Mouse (Mus musculus): ENCODE measurements around the gene Gm4737.
"Not testable (repeated sequence)": the region's sequence is repeated elsewhere in the genome, so short reads cannot be mapped to it uniquely, and the experiment has no call there.

Gene Gm4737

DNA sequence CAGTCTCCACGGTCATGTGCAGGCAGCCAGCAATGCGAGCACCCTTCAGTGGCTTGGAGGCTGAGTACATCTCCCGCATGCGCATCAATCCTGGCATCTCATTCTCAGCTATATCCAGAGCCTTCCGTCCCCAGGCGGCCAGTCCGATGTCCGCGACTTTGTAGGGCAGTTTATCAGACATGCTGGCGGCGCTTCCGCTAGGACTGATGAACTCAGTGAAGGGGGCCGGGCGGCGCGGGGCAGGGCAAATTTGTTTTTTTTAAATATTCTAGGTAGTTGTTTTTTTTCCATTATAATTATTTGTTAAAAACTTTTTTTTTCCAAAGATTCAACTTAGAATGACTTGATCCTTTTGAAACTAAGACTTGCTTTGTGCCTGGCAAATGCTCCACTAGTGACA is at the start of gene Gm4737:
Gene Gm4737 (minus strand): TSS at position 246 of the 400 bp plus-strand sequence.
- DNase-seq, result not testable (repeated sequence)

DNA sequence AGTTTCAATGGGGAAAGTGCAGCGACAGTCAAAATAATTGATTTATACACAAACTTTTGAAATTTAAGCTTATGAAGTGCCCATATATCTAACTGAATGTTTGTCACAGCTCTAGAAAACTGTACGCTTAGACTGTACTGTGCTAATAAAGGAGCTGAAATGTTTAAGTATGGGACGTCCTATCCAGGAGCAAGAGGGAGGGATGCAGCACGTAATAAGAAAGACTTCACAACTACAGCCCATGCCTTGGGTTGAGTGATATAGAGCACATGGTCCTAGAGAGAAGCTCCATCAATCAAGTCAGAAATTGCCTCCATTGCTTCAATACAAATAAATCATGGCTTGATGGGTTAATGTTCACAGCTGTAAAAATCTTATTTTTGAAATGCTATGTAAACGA is 40.9 kb upstream of the Gm4737 start:
- DNase-seq, result no peak

DNA sequence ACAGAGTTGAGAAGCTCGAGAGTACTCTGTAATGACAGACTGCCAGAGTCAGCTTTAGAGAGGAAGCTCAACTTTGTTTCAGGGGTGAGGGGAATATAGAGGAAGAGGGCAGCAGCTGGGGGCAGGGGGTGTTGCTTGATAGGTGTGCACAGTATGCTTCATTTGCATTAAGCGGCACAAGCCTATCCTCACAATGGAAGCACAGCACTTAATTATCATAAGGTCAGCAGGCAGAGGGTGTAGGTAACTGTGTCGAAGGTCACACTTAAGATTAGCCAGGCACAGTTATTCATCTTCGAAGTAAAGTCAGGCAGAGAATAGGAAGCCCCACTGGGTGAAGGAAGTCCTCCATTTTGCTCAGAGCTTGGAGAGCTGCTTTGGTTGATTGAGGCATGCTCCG is 28.2 kb upstream of the Gm4737 start:
- DNase-seq, result no peak

DNA sequence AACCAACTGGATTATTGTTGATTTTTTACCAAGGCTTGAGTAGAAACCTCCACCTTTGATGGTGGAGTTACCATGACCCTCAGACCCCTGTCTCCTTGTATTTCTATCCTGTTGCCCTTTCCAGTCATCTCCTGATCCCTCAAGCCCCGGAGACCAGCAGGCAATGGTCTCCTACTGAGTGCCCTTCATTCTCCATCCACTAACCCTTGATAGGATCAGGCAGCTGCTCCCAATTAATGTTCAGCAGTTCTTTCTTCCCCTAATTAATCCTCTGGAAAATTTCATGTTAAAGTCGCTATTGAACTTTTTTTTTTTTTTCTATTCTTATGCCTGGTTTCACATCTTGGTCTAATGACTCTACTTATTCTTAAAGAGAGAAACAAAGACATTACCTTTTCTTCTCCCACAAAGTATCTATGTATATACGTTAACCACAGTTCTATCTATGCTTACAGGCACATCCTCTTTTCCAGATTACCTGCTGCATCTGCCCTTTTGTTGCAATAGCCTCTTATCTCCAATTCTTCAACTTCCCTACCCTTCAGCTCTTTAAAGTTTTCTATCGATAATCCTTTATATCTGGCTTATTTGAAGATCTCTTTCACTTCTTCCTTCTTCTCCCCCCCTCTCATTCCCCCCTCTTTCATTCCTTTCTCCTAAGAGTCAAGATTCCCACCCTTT is 23.4 kb upstream of the Gm4737 start:
- DNase-seq, result no peak

DNA sequence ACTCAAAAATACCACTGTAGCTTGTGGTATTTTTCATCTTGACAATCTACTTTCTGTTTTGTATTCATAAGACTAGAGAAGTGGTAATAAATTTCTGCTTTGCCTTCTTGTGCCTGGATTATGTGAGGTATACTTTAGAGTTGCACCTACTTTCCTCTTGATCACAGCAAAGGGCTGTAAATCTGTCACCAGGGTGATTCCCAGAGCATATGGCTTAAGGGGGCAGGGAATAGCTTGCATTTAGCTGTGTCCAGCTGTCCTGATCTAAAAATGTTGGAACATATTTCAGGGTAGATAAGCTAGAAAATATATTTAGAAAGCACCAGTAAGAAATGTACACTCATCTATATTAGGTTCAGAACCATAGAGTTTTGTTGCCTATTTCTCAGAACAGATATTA is 18.2 kb upstream of the Gm4737 start:
- DNase-seq, result no peak

DNA sequence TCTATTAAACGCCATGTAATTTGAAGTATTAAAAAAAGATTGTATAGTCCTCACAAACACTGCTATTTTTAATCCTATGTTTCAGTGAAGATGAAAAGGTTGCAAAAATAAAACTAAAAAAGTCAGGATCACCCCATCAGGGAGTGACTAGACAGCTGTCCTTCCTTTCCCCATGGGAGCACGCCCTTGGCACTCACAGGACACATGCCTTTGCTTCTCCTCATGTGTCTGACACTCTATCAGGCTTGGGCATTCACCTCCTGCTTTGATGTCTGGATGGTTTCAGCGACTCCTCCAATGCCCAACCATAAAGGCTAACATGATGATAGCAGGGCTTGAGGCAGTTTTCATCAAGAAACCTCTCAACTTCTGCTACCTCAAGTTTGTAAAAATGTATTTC is 12.1 kb upstream of the Gm4737 start:
- DNase-seq, result no peak

DNA sequence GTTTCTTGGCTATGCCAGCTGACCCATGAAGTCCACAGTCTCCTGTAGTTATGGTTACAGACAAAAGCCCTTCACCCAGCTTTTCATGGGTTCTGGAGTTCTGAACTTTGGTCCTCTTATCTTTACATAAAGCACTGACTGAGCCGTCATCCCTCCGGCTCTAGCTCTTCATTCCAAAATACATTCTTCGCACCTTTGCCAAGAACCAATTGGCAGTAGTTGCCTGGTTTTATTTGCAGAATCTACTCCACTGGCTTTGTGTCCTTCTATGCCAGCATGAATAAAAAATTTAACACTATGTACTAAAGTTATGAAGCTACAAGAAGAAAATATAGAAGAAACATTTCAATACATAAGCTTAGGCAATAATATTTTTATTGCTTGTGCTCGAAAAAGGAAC is 10.4 kb upstream of the Gm4737 start:
- no peak for DNase-seq

DNA sequence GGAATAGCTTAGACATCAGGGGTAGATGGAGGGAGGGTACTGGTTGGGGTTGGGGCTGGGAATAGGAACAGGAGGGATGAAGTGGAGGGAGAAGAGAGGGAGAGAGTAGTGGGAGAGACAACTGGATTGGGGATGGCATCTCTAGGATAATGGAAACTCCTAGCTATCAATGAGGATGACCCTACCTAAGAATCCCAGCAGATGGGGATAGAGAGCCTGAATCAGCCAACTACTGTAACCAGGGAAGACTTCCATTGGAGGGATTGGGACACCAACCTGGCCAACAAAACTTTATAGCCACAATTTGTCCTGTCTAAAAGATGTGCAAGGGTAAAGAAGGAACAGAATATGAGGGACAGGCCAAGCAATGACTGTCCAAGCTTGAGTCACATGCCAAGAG is 3.7 kb downstream of the Gm4737 start:
- DNase-seq, result no peak

DNA sequence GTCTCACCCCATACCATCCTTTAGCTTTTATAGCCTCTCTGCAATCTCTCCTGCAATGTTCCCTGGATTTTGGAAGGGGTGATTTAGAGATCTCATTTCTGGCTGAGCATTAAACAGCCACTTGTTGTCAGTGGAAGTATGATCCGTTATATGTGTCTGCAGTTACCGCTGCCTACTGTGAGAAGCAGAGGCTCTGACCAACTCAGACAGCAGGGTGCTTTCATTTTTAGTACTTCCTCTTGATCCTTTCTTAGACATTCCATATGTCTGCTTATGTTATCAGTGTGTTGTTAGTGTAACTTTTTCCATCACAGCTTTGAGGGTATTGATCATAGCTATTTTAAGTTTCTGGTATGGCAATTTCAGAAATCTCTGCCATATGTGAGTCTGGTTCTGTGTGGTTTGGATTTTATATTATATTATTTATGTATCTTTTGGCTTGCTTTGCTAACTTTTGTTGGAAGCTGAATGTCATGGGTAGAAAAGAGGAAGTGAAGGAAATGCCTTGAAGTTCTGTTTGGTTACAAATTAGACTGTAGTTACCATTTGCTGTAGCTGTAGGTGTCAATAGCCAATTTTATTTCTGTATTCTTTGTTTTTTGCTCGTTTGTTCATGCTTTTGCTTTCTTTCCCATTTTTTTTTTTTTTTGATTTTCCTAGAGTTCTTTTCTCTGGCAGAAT is 6.1 kb downstream of the Gm4737 start:
- no peak for DNase-seq

DNA sequence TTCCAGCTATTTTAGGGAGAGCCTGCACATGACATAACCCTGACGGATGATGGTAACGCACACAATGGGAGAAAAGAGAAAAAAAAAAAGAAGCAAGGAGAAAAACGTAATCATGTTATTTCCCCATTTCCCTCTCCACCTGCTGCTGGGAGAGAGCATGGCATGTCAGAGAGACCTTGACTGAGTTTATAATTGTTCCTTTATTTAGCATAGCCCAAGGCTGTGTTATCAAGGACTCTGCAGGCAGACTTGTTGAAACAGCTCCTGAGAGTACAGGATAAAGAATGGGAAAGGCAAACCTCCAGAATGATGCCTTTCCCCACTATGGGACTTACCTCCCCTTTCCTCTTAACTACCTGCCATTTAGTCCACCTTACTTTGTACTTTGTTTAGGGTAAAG is 7.9 kb downstream of the Gm4737 start:
- DNase-seq, result no peak

DNA sequence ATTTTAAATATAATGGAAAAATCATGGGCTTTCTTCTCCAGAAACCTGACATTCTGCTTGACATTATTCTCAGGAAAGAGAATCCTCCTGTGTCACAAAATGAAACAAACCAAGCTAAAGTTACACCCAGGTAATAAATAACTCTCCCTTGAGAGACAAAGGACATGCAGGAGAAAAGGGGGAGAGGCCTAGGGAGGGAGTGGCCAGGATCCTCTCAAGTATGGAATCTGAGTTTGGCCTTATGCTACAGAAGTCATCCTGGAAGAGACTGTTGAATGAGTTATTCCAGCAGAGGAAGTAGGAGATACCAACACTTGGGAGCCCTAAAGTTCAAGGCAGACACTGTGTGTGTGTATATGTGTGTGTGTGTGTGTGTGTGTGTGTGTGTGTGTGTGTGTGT is 32.6 kb downstream of the Gm4737 start:
- no peak for DNase-seq

DNA sequence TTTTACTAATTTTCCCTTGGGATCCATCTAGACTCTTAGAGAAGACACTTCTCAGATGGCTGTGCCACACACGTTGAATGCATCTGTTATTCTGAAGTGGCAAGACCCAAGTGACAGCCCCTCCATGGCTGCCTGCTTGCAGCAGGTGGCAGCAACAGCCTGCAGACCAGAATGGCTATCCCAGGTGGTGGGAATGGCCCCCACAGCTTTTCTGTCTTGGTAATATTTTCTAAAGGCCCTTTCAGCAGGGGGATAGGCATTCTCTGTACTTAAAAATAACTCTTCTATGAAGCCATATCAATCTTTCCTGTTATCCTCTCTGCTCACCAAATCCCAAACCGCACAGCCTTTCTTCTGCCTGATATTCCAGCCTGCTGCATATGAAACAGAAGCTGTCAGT is 33.5 kb downstream of the Gm4737 start:
- DNase-seq, result no peak

DNA sequence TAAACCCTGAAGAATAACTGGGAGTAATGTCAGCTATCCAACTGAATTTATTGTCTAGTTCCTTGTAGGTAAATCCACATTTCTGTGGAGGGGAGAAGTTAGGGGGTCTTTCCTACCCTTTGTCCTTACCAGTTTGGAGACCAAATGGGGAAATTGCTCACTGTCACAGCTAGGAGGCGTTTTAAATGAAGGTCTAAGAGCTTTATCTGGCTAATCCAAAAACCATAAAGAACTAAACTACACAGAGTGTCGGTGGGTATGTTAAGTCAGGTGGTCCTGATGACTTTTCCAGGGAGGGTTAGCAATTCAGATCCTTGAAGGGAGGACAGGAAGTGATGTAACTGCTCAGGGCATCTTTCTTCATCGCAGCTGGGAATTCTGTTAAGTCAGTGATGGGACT is 34.3 kb downstream of the Gm4737 start:
- no peak for DNase-seq

DNA sequence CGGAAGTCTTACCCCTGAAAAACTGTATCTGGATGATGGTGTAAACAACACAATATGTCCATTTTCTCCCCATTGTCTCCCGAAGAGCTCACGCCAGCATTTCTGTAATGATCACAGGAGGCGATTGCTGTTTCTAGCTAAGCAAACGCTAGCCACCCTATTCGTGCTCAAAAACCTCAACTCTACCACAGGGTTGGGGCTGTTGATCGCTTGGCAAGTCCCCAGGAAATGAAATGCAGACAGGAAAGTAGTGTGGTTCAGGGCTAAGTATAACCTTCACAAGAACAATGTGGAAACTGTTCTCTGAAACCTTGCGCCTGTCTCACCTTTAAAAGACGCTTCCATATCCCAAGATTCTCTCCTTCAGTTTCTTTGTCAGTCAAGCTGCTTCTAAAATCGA is 34.9 kb downstream of the Gm4737 start, which contains the start of gene Cd96:
Gene Cd96 (minus strand): TSS at position 232 of the 400 bp plus-strand sequence.
- no peak for DNase-seq

DNA sequence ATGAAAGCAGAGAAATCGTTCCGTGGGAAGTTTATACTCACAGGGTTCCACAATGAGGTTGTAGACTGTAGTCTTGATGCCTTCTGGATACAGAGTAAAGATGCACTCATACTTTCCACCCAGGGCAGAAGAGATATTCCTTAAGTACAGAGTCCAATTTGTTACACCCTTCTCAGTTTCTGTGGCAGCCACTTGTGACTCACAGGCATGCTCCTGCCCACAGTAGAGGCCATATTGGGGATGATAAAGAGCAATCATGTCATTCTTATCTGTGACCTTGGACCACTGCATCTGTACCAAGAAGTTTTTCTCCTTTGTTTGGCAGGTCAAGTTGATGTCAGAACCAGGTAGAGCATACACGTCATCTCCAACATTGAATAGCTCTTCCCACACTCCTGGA is 37.2 kb downstream of the Gm4737 start:
- no peak for DNase-seq

DNA sequence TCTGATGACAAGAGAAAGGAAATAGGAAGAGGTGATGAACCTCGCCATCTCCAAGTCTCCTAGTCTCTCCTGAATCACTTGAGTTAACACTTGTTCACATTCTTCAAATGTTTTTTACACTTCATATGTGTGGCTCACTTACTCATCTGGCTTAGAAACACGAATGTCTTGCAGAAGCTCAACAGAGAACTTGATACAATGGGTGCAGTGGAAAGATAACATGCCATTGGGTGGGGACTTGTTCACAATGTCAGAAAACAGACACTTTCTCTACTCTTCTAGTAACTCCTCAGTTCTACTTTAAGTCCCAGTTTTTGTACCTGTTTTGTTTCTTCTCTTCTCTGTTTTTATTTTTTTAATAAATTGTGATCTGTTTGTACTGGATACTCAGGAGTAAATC is 40.1 kb downstream of the Gm4737 start:
- DNase-seq, result no peak

DNA sequence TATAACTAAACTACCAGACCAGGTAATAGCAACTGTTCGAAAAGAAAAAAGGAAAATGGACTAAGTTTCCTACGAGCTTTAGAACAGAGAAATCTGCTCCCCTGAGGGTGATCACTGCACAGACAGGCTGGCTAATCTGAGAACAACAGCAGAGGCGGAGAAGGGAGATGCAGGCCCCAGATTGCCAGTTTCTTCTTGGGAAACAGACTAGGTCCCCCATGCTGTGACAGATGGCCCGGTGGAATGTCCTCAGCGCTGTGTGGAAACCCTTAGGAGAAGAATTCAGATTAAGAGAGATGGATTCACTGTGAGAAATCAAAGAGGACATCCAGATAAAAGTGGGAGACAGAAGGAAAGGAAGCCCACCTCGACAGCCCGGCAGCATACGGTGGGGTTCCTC is 45.3 kb downstream of the Gm4737 start:
- no peak for DNase-seq

DNA sequence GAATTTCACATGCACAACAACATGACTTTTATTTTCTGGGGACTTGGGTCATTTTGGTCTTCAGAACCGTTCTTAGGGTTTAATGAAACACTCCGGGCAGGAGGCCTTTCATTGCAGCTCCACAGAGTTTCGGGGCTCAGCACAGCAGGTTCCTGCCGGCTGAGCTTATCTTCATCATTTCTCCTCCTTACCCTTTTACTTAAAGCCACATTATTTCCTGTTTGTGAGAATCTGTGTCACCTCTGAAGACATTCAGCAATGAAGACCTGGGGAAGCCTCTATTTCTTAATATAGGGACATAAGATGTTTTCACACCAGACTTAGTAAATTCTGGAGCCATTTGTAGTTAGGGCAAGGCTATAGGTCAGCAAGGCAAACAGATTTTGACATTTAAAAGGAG is 47.4 kb downstream of the Gm4737 start:
- no peak for DNase-seq

DNA sequence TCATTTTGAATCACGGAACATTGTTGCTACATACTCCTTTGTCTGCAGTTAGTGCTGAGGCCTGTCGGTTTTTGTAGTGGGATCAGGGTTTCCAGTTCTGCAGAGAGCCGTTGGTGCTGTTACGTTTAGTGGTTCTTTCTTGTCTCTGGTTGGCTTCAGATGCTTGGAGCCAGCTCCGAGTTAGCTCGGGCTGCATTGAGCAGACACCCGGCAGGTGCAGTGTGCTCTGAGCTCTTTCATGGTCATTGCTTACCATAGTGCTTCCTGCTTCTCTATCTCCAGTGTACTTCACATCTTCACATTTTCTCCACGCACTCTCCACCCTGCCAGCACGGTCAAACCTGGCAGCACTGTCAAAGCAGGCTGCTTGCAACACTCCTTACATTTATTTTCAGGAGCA is 50.4 kb downstream of the Gm4737 start:
- no peak for DNase-seq

All from heart, adult 11 months (tissue).